Mouse (Mus musculus) retina, postnatal 1 day (tissue): ENCODE measurements around the gene Kdm4a.

Source experiments
- DNase-seq: peaks from one replicate; pipeline ENCODE4 v3.0.0-alpha.2; 2012

Kdm4a gene

GRCm38 (mm10) chr4:118154889-118155288, 25.0 kb downstream of the Kdm4a start:
- no peak for DNase-seq

DNA sequence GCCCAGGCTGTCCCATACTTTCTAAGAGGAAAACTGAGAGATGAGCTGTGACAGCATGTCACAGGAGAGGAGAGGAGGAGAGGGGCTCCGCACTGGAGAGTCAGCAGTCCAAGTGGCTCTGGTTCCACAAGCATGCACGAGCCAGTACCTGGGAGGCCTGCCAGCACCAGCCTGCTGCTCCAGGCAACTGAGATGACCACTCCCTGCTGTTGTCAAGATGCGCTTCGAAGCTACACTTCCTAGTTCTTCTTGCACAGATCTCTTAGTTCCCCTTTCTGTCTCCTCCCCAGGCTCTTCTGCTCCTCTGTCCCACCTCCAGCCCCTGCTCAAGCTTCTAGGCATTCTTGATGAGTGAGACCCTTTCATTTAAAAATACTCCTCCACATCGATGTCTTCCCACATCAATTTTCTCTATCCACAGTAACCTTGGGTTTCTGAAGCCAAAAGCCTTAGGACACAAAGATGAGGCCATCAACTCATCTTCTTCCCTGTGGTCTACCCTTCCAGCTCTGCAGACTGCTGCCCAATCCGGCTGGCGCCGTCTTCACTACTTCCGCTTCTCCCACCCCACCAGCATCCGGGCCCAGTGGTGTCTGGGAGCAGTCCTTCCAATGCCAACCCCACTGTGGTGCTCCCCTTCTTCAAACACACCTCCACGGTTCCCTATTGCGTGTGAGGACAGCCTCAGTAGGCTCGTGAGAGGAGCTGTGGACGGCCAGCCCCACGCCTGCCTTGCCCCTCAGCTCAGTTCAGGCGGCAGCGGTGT, 27.6 kb downstream of the Kdm4a start:
- DNase-seq, result no peak

DNA sequence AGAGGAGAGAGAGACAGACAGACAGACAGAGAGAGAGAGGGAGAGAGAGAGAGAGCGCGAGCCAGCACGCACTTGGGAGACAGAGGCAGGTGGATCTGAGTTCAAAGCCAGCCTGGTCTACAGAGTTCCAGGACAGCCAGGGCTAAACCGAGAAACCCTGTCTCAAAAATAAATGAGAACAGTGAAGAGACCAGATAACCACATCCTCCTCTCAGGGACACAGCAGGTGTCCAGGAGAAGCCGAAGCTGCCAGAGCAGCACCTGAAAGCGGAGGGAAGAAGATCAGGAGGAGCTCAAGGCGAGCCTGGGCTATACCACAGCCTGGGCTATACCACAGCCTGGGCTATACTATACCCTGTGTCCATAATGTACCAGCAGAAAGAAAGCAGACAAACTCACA, 29.0 kb downstream of the Kdm4a start:
- DNase-seq, result no peak

GRCm38 (mm10) chr4:118149956-118150680, 29.7 kb downstream of the Kdm4a start:
- peak; percentile 76 for DNase-seq

GRCm38 (mm10) chr4:118149055-118149576, 30.7 kb downstream of the Kdm4a start:
- DNase-seq, result no peak

DNA sequence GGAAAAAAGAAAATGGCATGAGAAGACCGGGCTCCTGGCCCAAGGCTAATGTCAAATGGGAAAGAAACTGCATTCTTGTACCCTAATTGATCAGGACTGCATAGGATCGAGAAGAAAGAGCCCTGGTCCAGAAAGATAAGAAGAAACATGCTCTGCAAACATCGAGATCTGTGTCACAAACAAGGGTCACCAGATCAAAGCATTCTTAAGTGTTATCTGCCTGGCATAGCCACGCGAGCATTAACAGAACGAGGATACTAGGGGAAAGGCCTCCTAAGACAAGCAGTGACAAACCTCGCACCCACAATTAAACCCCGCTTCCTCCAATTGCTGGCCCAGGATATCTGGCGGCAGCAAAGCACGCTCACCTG, 31.5 kb downstream of the Kdm4a start:
- DNase-seq, result no peak

DNA sequence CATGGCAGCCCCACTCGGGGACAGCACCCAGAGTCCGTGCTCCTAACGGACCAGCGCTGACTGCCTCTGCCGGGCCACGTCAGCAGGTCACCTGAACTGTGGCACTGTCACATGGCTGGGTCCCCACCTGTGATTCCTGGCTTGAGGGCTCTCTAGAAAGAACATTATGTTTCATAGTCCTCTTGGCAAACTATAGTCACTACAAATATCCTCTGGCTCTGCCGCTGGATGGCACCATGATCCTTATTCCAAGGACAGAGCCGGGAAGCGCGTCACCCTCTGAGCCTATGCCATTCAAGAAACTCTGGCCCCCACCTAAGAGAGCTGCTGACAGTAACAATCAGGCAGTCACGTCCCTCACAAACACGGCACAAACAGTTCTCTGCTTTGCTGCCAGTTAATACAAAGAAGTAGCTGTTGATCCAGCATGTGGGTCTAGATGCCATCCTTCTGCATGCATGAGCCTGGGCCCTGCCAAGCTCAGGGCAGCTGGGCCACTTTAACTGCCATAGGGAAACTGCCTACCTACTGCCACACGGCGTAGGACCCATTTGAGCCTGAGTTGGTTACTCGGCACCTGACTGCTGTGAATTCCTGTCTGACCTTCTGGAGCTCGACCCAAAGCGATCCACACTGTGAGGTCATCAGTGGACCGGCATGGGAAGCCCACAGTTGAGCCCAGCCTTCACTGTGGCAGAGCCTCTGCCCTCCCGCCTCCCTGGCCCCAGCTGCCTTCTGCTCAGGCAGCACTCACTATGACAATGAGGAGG, 32.1 kb downstream of the Kdm4a start:
- DNase-seq, result no peak

GRCm38 (mm10) chr4:118147090-118147489, 32.8 kb downstream of the Kdm4a start:
- DNase-seq, result no peak

- DNase-seq, result no peak
These were observed 35.5 kb downstream of the Kdm4a start for GRCm38 (mm10) chr4:118144324-118144723.

DNA sequence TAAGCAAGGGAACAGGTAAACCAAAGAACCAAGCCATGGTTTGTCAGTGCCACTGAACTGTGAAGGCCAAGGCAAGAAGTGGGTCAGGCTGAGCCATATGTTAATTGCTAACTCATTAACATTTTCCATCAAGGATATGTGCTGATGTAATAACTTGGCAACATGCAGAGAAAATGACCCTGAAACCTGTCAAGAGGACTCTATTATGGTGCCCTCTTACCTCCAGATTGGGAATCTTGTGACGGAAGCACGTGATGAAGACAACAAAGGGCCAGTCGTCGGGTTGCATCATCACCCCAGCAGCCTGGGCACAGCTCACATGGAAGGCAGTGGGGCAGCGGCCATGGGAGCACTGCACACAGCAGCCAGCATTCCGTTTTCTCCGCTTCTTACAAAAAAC, 36.2 kb downstream of the Kdm4a start:
- no peak for DNase-seq

- no peak for DNase-seq
These were observed 38.3 kb downstream of the Kdm4a start for GRCm38 (mm10) chr4:118141511-118141910.

GRCm38 (mm10) chr4:118138891-118139290, 41.0 kb downstream of the Kdm4a start:
- no peak for DNase-seq

DNA sequence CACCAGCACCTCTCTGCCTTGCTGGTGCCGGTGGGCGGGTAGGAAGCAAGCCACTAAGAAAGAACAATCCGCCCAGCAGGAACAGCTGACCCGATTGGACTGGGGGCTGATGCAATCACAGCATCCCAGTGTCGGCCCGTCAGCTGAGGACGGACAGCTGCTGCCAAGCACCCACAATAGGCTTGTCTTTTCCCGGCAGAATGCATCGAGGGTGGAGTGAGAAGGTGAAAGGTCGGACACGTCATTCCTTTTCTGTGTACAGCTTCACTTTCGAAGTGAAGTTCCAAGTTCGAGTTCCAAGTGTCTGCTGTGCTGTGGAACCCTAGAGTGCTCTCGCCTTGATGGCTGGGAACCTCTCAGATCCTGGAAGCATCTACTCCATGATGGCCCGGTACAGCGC, 42.0 kb downstream of the Kdm4a start:
- DNase-seq, result no peak

DNA sequence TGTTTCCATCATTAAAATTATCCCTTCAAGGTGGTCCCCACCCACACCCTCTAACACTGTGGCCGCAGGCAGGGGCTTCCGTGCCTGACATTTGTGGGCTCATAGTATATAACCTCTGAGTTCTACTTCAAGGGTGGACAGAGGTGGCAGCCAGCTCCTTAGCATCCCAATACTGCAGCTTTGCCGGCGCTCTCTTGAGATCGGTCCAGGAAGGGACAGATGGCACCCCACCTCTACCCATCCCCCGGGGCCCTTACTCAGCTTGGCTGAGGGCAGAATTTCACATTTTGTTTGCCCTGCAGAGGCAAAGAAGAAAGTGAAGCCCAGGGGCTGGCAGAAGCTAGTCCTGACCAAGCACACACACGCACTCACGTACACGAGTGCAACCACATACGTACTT, 42.5 kb downstream of the Kdm4a start:
- no peak for DNase-seq

DNA sequence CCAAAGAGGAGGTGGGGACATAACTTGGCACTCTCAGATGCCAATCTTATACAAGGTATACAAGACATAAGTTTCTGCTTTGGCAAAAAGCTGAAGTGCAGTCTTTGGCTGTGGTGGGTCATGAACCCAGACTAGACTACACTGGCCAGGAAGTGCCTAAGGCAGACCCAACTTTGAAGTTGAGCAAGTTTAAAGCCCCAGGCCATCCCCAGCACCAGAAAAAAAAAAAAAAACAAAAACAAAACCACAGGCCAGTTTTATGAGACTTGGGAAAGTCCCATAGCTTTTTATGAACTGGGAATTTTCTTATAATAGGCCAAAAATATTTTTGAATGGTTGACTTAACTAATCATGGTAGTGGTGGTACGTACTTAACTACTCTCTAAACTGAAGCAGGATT, 44.4 kb downstream of the Kdm4a start:
- no peak for DNase-seq

DNA sequence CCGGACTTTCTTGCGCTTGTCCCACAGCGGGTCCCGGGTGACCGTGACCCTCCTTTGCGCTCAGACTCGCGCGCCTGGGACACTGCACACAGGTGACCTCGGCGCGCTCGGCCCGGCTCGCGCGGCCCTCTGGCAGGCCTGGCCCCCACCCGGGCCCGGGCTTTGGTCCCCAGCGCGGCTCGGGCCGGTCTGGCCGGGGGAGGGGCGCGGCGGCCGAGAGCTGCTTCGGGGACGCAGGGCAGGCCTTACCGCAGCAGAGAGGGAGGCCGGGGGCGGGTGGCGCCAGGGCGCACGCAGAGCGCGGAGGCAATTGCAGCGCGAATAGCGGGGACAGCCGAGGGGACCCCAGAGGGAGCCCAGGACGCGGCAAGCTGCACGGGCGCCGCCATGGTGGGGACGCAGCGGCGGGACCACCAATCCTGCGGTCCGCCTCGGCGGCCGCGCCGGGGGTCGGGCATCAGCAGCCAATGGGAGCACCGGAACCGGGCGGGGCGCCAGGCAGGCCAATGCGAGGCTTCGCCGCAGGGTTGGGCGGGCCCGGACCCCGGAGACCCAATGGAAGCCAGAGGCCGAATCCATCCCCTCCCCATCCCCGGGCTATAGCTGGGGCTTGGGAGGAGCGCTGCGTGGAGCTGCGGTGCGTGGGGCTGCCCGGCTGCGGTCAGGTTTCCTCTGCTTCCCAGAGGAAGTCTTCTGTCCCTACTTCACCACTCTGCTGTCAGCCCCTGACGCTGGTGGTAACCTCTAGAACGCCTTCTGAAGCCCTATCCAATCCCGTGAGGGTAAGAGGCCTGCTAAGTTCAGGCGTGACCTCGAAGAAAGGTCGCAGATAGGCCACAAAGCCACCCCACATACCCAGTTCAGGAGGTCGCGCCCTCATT, 45.1 kb downstream of the Kdm4a start, which contains the start of gene St3gal3:
TSS of gene St3gal3 (minus strand) at position 430 of the 881 bp plus-strand sequence.
- peak; percentile 97 for DNase-seq

- DNase-seq, result no peak
These were observed 48.5 kb downstream of the Kdm4a start for GRCm38 (mm10) chr4:118131329-118131728.

GRCm38 (mm10) chr4:118123030-118123704, 56.7 kb downstream of the Kdm4a start:
- DNase-seq, result no peak

DNA sequence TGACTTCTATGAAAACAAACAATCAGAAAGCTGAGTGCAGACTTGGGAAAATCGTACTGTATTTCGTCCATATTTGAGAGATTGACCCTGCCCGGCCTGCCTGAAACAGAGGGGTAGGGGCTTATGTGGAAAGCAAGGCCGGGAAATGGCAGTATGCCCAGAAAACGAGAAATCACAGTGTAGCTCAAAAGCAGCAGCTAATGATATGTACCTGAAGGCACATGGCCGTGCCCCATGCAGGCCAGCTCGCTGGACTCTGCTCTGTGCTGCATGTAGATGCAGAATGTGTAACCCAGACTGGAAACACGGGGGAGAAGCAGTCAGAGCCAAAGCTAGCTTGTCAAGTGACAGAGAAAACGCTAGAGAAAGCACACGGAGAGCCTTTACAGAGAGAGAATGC, 57.8 kb downstream of the Kdm4a start:
- DNase-seq, result no peak

DNA sequence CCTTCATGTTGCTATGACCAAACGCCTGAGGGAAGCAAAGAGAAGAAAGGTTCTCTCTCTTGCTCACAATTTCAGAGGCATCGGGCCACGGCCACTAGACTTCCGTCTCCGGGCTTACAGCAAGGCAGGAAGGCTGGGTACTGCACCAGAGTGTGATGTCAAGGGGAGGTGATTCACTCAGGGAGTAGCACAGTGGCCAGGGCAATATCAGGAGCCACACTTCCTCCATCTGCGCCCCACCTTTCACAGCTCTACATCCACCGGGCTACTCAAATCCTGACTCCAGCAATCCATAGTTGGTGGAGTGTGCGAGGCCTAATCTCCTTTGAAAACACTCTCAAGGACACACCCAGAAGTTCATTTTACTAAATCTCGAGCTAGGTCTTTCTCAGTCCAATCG, 62.3 kb downstream of the Kdm4a start:
- no peak for DNase-seq

DNA sequence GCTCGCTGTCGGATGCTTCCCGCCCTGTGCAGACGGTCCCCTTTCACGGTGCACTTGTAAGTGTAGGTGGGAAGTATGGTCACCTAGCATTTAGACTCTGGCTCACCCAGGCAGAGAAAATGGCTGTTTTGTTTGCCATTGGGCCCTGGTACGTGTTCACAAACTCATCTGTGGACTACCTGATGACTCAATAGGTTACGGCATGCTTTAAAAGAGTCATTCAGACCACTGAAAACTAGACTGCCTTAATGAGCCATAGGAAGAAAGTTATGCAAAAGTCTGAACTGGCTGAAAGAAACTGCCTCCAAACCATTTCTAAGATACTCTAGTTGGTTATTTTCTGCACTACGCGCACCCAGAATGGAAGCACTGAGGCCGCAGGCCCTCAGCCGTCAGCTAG, 63.7 kb downstream of the Kdm4a start:
- no peak for DNase-seq

DNA sequence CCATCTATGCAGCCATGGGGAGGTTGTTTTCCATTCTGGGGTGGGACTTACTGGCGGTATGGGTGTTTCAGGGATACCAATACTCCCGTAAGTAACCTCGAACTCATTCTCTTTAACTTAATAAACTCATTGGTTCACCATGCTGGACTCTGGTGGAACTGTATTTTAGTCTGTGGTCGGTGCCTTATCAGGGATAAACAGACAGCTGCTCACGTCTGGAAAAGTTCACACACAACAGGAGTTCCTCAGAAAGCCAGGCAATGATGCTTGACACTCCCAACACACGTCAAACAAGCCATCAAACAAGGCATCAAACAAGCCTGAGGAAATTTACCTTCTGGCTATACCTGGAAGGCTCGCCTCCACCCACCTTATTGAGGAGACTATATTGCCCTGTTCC, 64.7 kb downstream of the Kdm4a start:
- no peak for DNase-seq
